Mouse (Mus musculus) heart, embryonic 15.5 days (tissue): ENCODE measurements at regions not wholly inside any gene's neighbourhood (a gene's known extent, or its start where the extent isn't known, plus 50 kb on each side); places are given as distances from the start of the nearest gene placed in this dataset.
"Not testable (repeated sequence)": the region's sequence is repeated elsewhere in the genome, so short reads cannot be mapped to it uniquely, and the experiment has no call there.

Experiments
- ATAC-seq: fragments of 200-750 bp; cut with Nextera tagmentation; replicated peaks from 2 replicates; pipeline ENCODE4 v1.8.0; 2017; ENCODE audit warnings: low read depth, moderate TSS enrichment; ENCODE audit not compliant: insufficient number of reproducible peaks, insufficient read depth, low FRiP score
- H3K27ac ChIP-seq: fragments of 300-500 bp; sonication (generic); 2 replicates; pipeline ENCODE4 v1.5.1; 2015; ENCODE audit warnings: mild to moderate bottlenecking, inconsistent platforms
- H3K27me3 ChIP-seq: fragments of 300-500 bp; sonication (generic); 2 replicates; pipeline ENCODE4 v1.6.1; 2015; ENCODE audit warnings: inconsistent platforms
- H3K36me3 ChIP-seq: fragments of 300-500 bp; sonication (generic); 2 replicates; pipeline ENCODE4 v1.6.1; 2015; ENCODE audit warnings: mild to moderate bottlenecking, inconsistent platforms
- H3K4me1 ChIP-seq: fragments of 300-500 bp; sonication (generic); replicated peaks from 2 replicates; pipeline ENCODE4 v1.6.1; 2015; ENCODE audit warnings: inconsistent platforms
- H3K4me2 ChIP-seq: fragments of 300-500 bp; sonication (generic); 2 replicates; pipeline ENCODE4 v1.6.1; 2015; ENCODE audit warnings: inconsistent platforms, mild to moderate bottlenecking, moderate library complexity
- H3K4me3 ChIP-seq: fragments of 300-500 bp; sonication (generic); 2 replicates; pipeline ENCODE4 v1.5.1; 2015; ENCODE audit warnings: mild to moderate bottlenecking, inconsistent platforms
- H3K9ac ChIP-seq: fragments of 300-500 bp; sonication (generic); 2 replicates; pipeline ENCODE4 v1.6.1; 2015; ENCODE audit warnings: mild to moderate bottlenecking, inconsistent platforms
- H3K9me3 ChIP-seq: fragments of 300-500 bp; sonication (generic); replicated peaks from 2 replicates; pipeline ENCODE4 v1.6.1; 2016; ENCODE audit warnings: inconsistent platforms
- WGBS: fragments of 180-500 bp; shearing (Covaris S2); methylation state at CpG from one replicate; pipeline ENCODE4 v1.1.7; 2015; ENCODE audit warnings: mixed read lengths; 5-methylcytosine and 5-hydroxymethylcytosine counted together

DNA sequence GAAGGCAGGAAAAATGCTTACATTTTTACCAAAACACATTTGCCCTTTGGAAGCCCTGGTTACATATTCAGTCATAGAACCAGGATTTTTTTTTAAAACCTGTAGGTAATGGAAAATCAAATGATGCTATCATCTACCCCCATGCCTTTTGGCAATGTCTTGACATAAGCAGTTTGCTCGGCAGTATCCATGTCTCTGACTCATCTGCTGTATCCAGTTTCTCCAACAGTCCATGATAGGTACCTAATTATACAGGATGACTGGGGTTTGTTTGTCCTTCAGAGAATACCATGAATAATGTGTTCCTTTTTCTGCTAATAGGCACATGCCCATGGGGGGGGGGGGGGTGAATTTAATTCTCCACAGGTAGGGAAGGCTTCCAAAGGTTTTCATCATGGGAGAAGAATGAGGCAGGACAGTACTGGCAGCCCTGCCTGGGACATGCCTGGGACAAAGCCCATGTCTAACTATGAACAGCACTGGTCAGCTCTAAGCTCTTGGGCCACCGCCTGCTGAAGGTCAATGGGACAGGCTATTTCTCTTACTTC lies 122.9 kb downstream of the Cand1 start:
- Histone ChIP-seq H3K27me3 (no peaks in the 10 kb centered on the region), H3K36me3 (no peaks in the 10 kb centered on the region), H3K4me2 (no peak overlapping the region), H3K9ac (no peak overlapping the region), H3K4me1 (peaks cover 3% of the 10 kb centered on the region; the same call in 1 of the 2 replicates), H3K27ac (no peak overlapping the region), H3K4me3 (no peak overlapping the region), H3K9me3 (no peaks in the 10 kb centered on the region)
- ATAC-seq, result no peak
- WGBS, result 67% methylated on average over 2 of the region's 2 CpGs

- not testable (repeated sequence) for ATAC-seq, H3K27ac ChIP-seq
Measured at GRCm38 (mm10) chr10:119115200-119115599, 124.7 kb downstream of the Cand1 start.

GRCm38 (mm10) chr10:119114653-119115052 lies 125.2 kb downstream of the Cand1 start:
- H3K36me3 ChIP-seq, result no peaks in the 10 kb centered on the region
- H3K9ac ChIP-seq, result no peak overlapping the region
- H3K27me3 ChIP-seq, result no peaks in the 10 kb centered on the region
- H3K4me2 ChIP-seq, result 0 out of 2 replicates have a peak overlapping the region, but pooled peaks have one; percentile 16
- no peak overlapping the region for H3K4me3 ChIP-seq
- H3K4me1 ChIP-seq, result peaks cover 3% of the 10 kb centered on the region; the same call in 1 of the 2 replicates
- WGBS, result 11% methylated on average over 10 of the region's 10 CpGs
- ATAC-seq, result peak; percentile 35; the same call in 1 of the 2 replicates
- H3K9me3 ChIP-seq, result no peaks in the 10 kb centered on the region
- H3K27ac ChIP-seq, result no peak overlapping the region

More at GRCm38 (mm10) chr10:119115200-119115599, 124.7 kb downstream of the Cand1 start:
- not testable (repeated sequence) for H3K4me2 ChIP-seq, H3K4me1 ChIP-seq, H3K9ac ChIP-seq, H3K36me3 ChIP-seq, H3K9me3 ChIP-seq, H3K4me3 ChIP-seq, H3K27me3 ChIP-seq

DNA sequence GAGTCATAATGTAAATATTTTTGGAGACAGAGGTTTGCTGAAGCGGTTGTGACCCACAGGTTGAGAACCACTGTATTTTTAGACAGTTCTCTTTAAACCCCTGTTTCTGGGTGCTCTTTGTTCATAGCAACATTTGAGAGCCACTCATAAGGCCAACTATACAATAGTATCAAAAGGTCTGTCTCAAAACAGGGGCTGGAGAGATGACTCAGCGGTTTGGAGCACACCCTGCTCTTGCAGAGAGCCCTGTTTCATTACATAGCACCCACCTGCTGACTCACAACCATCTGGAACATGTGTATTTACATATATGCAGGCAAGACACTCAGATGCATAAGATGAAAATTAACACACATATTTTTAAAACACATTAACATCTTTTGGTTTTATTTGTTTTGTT lies 128.0 kb downstream of the Cand1 start:
- Histone ChIP-seq H3K4me1 (peaks cover 5% of the 10 kb centered on the region; the same call in 1 of the 2 replicates), H3K27ac (no peak overlapping the region), H3K27me3 (no peaks in the 10 kb centered on the region), H3K9ac (no peak overlapping the region), H3K9me3 (no peaks in the 10 kb centered on the region), H3K4me2 (no peak overlapping the region), H3K36me3 (no peaks in the 10 kb centered on the region), H3K4me3 (no peak overlapping the region)
- 74% methylated on average over 2 of the region's 2 CpGs for WGBS
- ATAC-seq, result no peak

DNA sequence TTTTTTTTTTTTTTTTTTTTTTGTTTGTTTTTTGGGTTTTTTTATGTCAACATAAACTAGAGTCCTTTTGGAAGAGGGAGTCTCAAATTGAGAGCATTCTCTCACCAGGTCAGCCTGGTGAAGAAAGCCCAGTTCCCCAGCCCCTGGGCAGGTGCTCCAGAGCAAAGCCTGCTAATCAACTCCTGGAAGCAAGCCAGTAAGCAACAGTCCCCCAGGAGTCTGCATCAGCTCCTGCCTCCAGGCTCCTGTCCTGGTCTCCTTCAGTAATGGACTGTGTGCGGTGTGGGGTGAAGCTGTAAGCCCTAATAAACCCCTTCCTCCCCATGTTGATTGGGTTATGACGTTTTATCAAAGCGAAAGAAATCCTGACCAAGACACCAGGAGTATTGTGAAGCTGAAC lies 128.4 kb downstream of the Cand1 start:
- H3K4me1 ChIP-seq, result peaks cover 5% of the 10 kb centered on the region; the same call in 1 of the 2 replicates
- no peak overlapping the region for H3K27ac ChIP-seq
- ATAC-seq, result no peak
- H3K9ac ChIP-seq, result no peak overlapping the region
- H3K4me3 ChIP-seq, result no peak overlapping the region
- no peaks in the 10 kb centered on the region for H3K36me3 ChIP-seq
- WGBS, result 69% methylated on average over 3 of the region's 3 CpGs
- no peaks in the 10 kb centered on the region for H3K9me3 ChIP-seq
- no peaks in the 10 kb centered on the region for H3K27me3 ChIP-seq
- no peak overlapping the region for H3K4me2 ChIP-seq

DNA sequence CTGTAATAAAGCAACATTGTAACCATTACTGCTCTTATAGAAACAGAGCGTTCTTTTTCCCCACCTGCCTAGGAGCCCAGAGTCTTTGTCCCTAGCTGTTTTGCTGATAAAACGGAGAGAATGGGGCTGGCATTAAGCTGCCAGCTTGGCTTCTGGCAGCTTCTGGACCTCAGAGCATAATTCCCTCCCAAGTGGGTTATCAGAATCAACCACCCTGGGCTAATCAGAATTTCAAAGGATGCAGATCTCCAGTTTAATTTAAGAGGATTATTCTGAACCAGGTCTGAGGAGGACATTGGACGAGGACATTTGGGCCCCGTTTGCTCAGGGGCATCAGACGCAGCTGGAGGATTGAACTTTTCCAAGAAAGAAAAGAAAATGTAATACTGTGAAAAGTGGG lies 129.2 kb downstream of the Cand1 start:
- WGBS, result 56% methylated on average over 5 of the region's 5 CpGs
- Histone ChIP-seq H3K4me1 (peaks cover 5% of the 10 kb centered on the region; the same call in 1 of the 2 replicates), H3K36me3 (no peaks in the 10 kb centered on the region), H3K27ac (no peak overlapping the region), H3K27me3 (no peaks in the 10 kb centered on the region), H3K9ac (no peak overlapping the region), H3K9me3 (no peaks in the 10 kb centered on the region), H3K4me3 (no peak overlapping the region), H3K4me2 (no peak overlapping the region)
- ATAC-seq, result no peak

- H3K4me3 ChIP-seq, result no peak overlapping the region
- H3K4me1 ChIP-seq, result 0 out of 2 replicates have a peak, but pooled peaks cover 2% of the 10 kb centered on the region
- H3K36me3 ChIP-seq, result no peaks in the 10 kb centered on the region
- no peak for ATAC-seq
- no peaks in the 10 kb centered on the region for H3K9me3 ChIP-seq
- no peak overlapping the region for H3K4me2 ChIP-seq
- H3K9ac ChIP-seq, result no peak overlapping the region
- no peak overlapping the region for H3K27ac ChIP-seq
- WGBS, result 78% methylated on average over 4 of the region's 4 CpGs
- no peaks in the 10 kb centered on the region for H3K27me3 ChIP-seq
Measured at GRCm38 (mm10) chr10:119109207-119109606, 130.6 kb downstream of the Cand1 start.

DNA sequence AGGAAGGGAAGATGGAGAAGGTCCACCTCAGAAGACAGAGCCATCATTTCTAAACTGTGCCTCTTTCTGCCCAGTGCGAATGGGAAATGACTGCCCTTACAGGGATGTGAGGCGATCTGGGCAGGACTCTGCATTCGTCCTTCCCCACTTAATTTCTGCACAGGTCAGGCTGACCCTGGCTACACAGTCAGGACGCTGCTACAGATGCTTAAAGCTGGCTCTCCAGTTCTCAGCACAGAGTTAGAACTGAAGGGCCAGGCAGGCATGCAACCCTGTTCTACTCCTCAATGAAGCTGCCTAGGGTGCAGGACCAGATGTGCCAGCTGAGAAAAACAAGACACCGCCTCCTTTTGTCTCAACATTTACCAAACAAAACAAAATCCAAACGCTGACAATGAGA lies 132.1 kb downstream of the Cand1 start:
- H3K27me3 ChIP-seq, result no peaks in the 10 kb centered on the region
- 68% methylated on average over 6 of the region's 6 CpGs for WGBS
- no peak overlapping the region for H3K9ac ChIP-seq
- H3K27ac ChIP-seq, result no peak overlapping the region
- no peak overlapping the region for H3K4me2 ChIP-seq
- ATAC-seq, result no peak
- H3K9me3 ChIP-seq, result no peaks in the 10 kb centered on the region
- 0 out of 2 replicates have a peak, but pooled peaks cover 2% of the 10 kb centered on the region for H3K4me1 ChIP-seq
- H3K36me3 ChIP-seq, result no peaks in the 10 kb centered on the region
- no peak overlapping the region for H3K4me3 ChIP-seq

DNA sequence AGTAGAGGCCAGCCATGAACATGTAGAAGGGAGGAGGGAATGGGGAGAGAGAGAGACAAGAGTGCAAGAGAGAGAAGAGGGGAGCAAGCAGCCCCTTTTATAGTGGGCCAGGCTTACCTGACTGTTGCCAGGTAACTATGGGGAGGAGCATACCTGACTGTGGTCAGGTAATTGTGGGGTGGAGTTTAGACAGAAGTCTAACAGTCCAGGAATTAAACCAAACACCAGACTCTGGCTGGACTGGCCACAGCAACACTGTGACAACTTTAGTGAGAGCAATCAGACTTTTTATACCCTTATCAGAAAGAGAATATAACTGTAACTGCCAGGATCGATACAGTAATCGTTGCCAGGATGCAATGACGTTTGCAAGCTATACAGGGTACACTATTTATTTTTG lies 133.8 kb downstream of the Cand1 start:
- 80% methylated on average over 3 of the region's 3 CpGs for WGBS
- Histone ChIP-seq H3K4me1 (0 out of 2 replicates have a peak, but pooled peaks cover 2% of the 10 kb centered on the region), H3K9ac (no peak overlapping the region)

DNA sequence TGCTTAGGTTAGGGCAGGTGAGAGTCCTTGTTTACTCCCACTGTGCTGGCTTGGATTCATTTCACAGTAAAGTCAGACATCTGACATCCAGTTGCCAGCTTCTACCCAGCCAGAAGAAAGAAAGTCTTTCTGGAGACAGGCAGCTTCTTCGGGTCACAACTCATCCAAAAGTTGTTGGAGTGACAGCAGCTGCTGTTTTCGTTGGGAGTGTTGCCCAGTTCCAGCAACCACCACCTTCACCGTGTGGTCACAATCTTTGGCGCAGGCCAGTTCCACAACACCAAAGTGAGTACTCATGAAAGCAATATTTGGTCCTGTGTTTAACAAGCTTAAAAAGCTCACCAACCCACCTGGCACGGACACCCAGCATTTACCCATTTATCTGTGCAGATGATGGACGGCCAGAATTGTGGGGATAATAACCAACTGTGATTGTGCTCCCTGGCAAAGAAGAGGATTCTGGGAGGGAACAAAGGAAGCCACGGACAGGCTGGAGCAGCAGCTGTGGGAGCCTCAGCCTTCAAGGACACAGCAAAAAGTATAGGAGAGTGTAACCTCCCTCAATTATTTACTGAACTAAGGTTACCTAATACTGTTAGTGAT lies 134.5 kb downstream of the Cand1 start:
- Histone ChIP-seq H3K9ac (no peak overlapping the region), H3K4me1 (0 out of 2 replicates have a peak, but pooled peaks cover 2% of the 10 kb centered on the region), H3K27me3 (no peaks in the 10 kb centered on the region), H3K4me2 (no peak overlapping the region), H3K4me3 (no peak overlapping the region), H3K36me3 (no peaks in the 10 kb centered on the region), H3K9me3 (no peaks in the 10 kb centered on the region), H3K27ac (no peak overlapping the region)
- 73% methylated on average over 7 of the region's 7 CpGs for WGBS
- no peak for ATAC-seq

More for the DNA sequence above, 133.8 kb downstream of the Cand1 start:
- no peak overlapping the region for H3K27ac ChIP-seq
- H3K27me3 ChIP-seq, result no peaks in the 10 kb centered on the region
- H3K4me3 ChIP-seq, result no peak overlapping the region
- H3K36me3 ChIP-seq, result no peaks in the 10 kb centered on the region
- ATAC-seq, result no peak
- H3K9me3 ChIP-seq, result no peaks in the 10 kb centered on the region
- H3K4me2 ChIP-seq, result no peak overlapping the region

GRCm38 (mm10) chr10:119100511-119100910 lies 139.3 kb downstream of the Cand1 start:
- Histone ChIP-seq H3K36me3 (no peaks in the 10 kb centered on the region), H3K27me3 (no peaks in the 10 kb centered on the region), H3K27ac (no peak overlapping the region), H3K9ac (no peak overlapping the region), H3K4me3 (no peak overlapping the region), H3K4me2 (no peak overlapping the region), H3K4me1 (peaks cover 5% of the 10 kb centered on the region), H3K9me3 (no peaks in the 10 kb centered on the region)
- WGBS, result 24% methylated on average over 7 of the region's 7 CpGs
- 0 out of 2 replicates have a peak, but pooled peaks have one; percentile 23 for ATAC-seq
